In the genomic region with DNA sequence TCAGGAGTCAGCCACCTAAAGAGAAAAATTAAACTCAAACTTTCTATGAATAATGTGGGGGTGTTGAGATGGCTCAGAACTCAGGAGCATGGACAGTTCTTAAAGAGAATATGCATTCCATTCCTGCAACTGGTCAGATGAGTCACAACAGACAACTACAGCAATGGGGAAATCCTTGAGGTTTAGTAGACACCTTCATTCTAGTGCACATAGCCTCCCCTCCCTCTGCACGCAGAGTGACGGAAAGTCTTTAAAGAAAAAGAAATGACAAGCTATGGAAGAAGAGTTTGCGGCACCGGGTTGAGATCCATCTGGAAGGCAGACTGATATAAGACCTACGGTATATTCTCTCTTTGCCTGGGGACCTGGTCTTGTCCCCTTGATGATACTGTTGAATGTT, we compare ENCODE assay signal across 30 mouse cellular contexts. TPM values are rescaled to one million over a fixed set of nuclear protein-coding genes. Genes with fewer than 3 reads are reported as not detected.
DNase-seq lines count a peak whose midpoint lies in the region; ATAC-seq and TF ChIP-seq lines count a peak whose summit lies in the region.
"Had no signal": no experiment of that assay in that cellular context is flagged by ENCODE, and none has a peak within 500 bp of the region (broad histone marks: within the 10 kb centered on the region; RNA-seq: fewer than 3 reads in every experiment).

No protein-coding gene starts in this region.

- H3K36me3 ChIP-seq in heart, embryonic 10.5 days = no peaks in the 10 kb centered on the region
- no peaks in the 10 kb centered on the region for H3K36me3 ChIP-seq in CH12.LX (replicated peaks in 1 of 2; ENCODE audit: control insufficient read depth in 1 of 2, insufficient read depth in 1 of 2, low read length in 1 of 2)
- H3K36me3 ChIP-seq: G1E had no signal

- no peak for TF ChIP-seq RAD21 in CH12.LX (IDR thresholded peaks at IDR 0.05; ENCODE audit: low read depth, low read length)

- H3K27ac ChIP-seq in heart, embryonic 10.5 days = no peak overlapping the region
- no peak overlapping the region for H3K27ac ChIP-seq in CH12.LX (ENCODE audit: insufficient read depth, low read depth)

- no peaks in the 10 kb centered on the region for H3K27me3 ChIP-seq in heart, embryonic 10.5 days (ENCODE audit: insufficient read depth, poor library complexity, severe bottlenecking)
- peaks cover 5% of the 10 kb centered on the region for H3K27me3 ChIP-seq in CH12.LX (replicated peaks)

- intact Hi-C loops in heart, postnatal 10 days (cut with DNase I) = no loop called here

- peak; percentile 74 for TF ChIP-seq EP300 in CH12.LX (IDR thresholded peaks at IDR 0.05; ENCODE audit: low read length)

- no peaks in the 10 kb centered on the region for H3K4me1 ChIP-seq in heart, embryonic 10.5 days
- H3K4me1 ChIP-seq in CH12.LX (ENCODE audit: control insufficient read depth in 1 of 2, insufficient read depth in 2 of 2) = peaks cover 4 to 26% of the 10 kb centered on the region in 2 experiments; a peak in 3 of 4 replicates

- in situ Hi-C loops in CH12.LX (cut with MboI; ENCODE audit: low pct_ligation_motif_present, low pct_unique_long_range_greater_than_20kb, low sequenced_read_pairs) = no loop called here

- no peak for TF ChIP-seq CTCF in CH12.LX (conservative IDR thresholded peaks at IDR 0.05 in 1 of 2, IDR thresholded peaks at IDR 0.05 in 1 of 2; ENCODE audit: low read depth in 2 of 2, low read length in 2 of 2)

- H3K9me3 ChIP-seq in heart, embryonic 10.5 days = no peaks in the 10 kb centered on the region
- H3K9me3 ChIP-seq in CH12.LX (replicated peaks; ENCODE audit: low read length) = peaks cover 4% of the 10 kb centered on the region
- H3K9me3 ChIP-seq: G1E had no signal

- no peak overlapping the region for H3K4me3 ChIP-seq in heart, embryonic 10.5 days
- no peak overlapping the region for H3K4me3 ChIP-seq in CH12.LX (replicated peaks in 1 of 3; ENCODE audit: low read depth in 2 of 3, low read length in 2 of 3, poor library complexity in 1 of 3)

- no peak for TF ChIP-seq POLR2A in CH12.LX (IDR thresholded peaks at IDR 0.05; ENCODE audit: low read depth, low read length)

- peak; percentile 33 for DNase-seq in heart, embryonic 10.5 days (ENCODE audit: low spot score)
- no peak for DNase-seq in heart, postnatal 10 days
- DNase-seq in 3T3-L1 (ENCODE audit: low read depth, low spot score) (peak; percentile 39), CH12.LX (ENCODE audit: extremely low read depth) (peak; percentile 48), NIH3T3 (ENCODE audit: low read depth) (peak; percentile 4)
- no peak for DNase-seq in left cerebral cortex, adult 18-20 months (ENCODE audit: low spot score in 2 of 2)
- DNase-seq in spleen, adult 18-20 months = no peak
- DNase-seq: adrenal gland, adult 2 months; adrenal gland, adult 8-10 months; adrenal gland, postnatal 10 days; adrenal gland, postnatal 14 days; adrenal gland, postnatal 25 days; adrenal gland, postnatal 36 days; B cell, adult 2 months; cerebellum, adult 11 months; cerebellum, adult 11-12 months; cerebellum, adult 18-20 months; cerebellum, adult 2 months; cerebellum, adult 8-10 months had no signal

- ATAC-seq in megakaryocyte, adult 5-6 weeks (ENCODE audit: poor library complexity, severe bottlenecking) = no peak
- ATAC-seq: activated CD4-positive, CD25-positive, alpha-beta regulatory T cell, adult 4 months; CD4-positive, CD25-positive, alpha-beta regulatory T cell, adult 4 months; Patski had no signal

- no peaks in the 10 kb centered on the region for H3K79me2 ChIP-seq in CH12.LX (replicated peaks; ENCODE audit: control insufficient read depth, extremely low read depth, insufficient read depth, poor library complexity, severe bottlenecking)

- WGBS in heart, embryonic 10.5 days = 94% methylated on average over 5 of the region's 5 CpGs

- dilution Hi-C loops in CH12.LX (cut with MboI; ENCODE audit: extremely low pct_ligation_motif_present, extremely low pct_unique_long_range_greater_than_20kb, low sequenced_read_pairs) = no loop called here

- peak overlapping the region; percentile 35; the same call in 1 of the 2 replicates for H3K4me2 ChIP-seq in CH12.LX (ENCODE audit: insufficient read depth, low read depth, poor library complexity, severe bottlenecking)

- H3K9ac ChIP-seq in CH12.LX (ENCODE audit: insufficient read depth, low read depth) = no peak overlapping the region

TF ChIP-seq in CH12.LX, 34 proteins besides CTCF, POLR2A, EP300 and RAD21:
- TF ChIP-seq MYC (IDR thresholded peaks at IDR 0.05; ENCODE audit: low read depth, low read length) (no peak), ZC3H11A (IDR thresholded peaks at IDR 0.05; ENCODE audit: low read depth, low read length) (no peak), ELF1 (IDR thresholded peaks at IDR 0.05; ENCODE audit: low read depth, low read length) (no peak), TCF12 (IDR thresholded peaks at IDR 0.05; ENCODE audit: low read depth, low read length) (peak; percentile 24; the same call in 1 of the 2 replicates), BHLHE40 (IDR thresholded peaks at IDR 0.05; ENCODE audit: low read depth, low read length) (peak; percentile 38; the same call in 1 of the 2 replicates), MAZ (IDR thresholded peaks at IDR 0.05; ENCODE audit: low read depth, low read length) (peak; percentile 70; the same call in 1 of the 2 replicates), JUN (IDR thresholded peaks at IDR 0.05; ENCODE audit: insufficient read depth, low read depth, low read length) (peak; percentile 29; the same call in 1 of the 2 replicates), USF2 (conservative IDR thresholded peaks at IDR 0.05; ENCODE audit: low read depth, low read length) (no peak), IRF4 (IDR thresholded peaks at IDR 0.05; ENCODE audit: low read depth, low read length) (peak; percentile 59), ETS1 (conservative IDR thresholded peaks at IDR 0.05; ENCODE audit: low read depth, low read length) (peak; percentile 55), CHD2 (IDR thresholded peaks at IDR 0.05; ENCODE audit: low read length) (peak; percentile 83), NRF1 (IDR thresholded peaks at IDR 0.05; ENCODE audit: low read depth, low read length) (0 out of 2 replicates have a peak, but pooled peaks have one; percentile 14), HCFC1 (IDR thresholded peaks at IDR 0.05; ENCODE audit: low read depth, low read length) (no peak), RCOR1 (conservative IDR thresholded peaks at IDR 0.05; ENCODE audit: low read depth, low read length) (0 out of 2 replicates have a peak, but pooled peaks have one; percentile 49), MEF2A (IDR thresholded peaks at IDR 0.05; ENCODE audit: borderline replicate concordance, low read depth, low read length) (peak; percentile 41; the same call in 1 of the 2 replicates), GABPA (IDR thresholded peaks at IDR 0.05; ENCODE audit: insufficient replicate concordance, low read depth, low read length) (no peak), SMC3 (IDR thresholded peaks at IDR 0.05; ENCODE audit: low read depth, low read length) (peak; percentile 5; the same call in 1 of the 2 replicates), JUND (conservative IDR thresholded peaks at IDR 0.05; ENCODE audit: low read depth, low read length) (0 out of 2 replicates have a peak, but pooled peaks have one; percentile 45)

RNA-seq across cellular contexts. Expression of gene Gm12169, which starts 14.1 kb away (rescaled TPM):
- not detected in 2 replicates for polyA plus RNA-seq in heart, embryonic 10.5 days (2016; fragmentation: Nextera tagmentation; extraction: Ambion mirVana)
- not detected for total RNA-seq in heart, postnatal 10 days (2021)
- not detected in 2 replicates for total RNA-seq in CH12.LX (2012; rRNA removed)
- not detected in 2 replicates for total RNA-seq in CH12.LX (2014; rRNA removed)
- polyA plus RNA-seq in CH12.LX (2012; ENCODE audit: insufficient read length, low read depth) = not detected in 2 replicates
- not detected for total RNA-seq in left cerebral cortex, adult 18-20 months (2021)
- not detected in 2 replicates for total RNA-seq in megakaryocyte, adult 5-6 weeks (2015)
- total RNA-seq in megakaryocyte, adult 5-6 weeks (2017) = not detected in 2 replicates
- total RNA-seq: adrenal gland, adult 18-20 months; adrenal gland, adult 2 months; adrenal gland, adult 8-10 months; adrenal gland, postnatal 10 days; adrenal gland, postnatal 14 days; adrenal gland, postnatal 25 days; adrenal gland, postnatal 36 days; adrenal gland, postnatal 4 days; ES-E14; G1E; MEL had no signal
- polyA plus RNA-seq: adrenal gland, adult 2 months; brain, embryonic 14.5 days; C2C12; cerebellum, adult 2 months; G1E; Patski had no signal

RNA-seq across cellular contexts. Expression of gene Havcr2, which starts 55.2 kb away (rescaled TPM):
- polyA plus RNA-seq in heart, embryonic 10.5 days (2016; fragmentation: Nextera tagmentation; extraction: Ambion mirVana) = 0.06 TPM in 1 of 2 replicates, not detected in the other
- under 1 TPM; 0.22 TPM for total RNA-seq in heart, postnatal 10 days (2021)
- total RNA-seq in CH12.LX (2012; rRNA removed) (0.08 TPM in 1 of 2 replicates, not detected in the other), CH12.LX (2014; rRNA removed) (0.20 and 0.27 TPM in 2 replicates)
- polyA plus RNA-seq in CH12.LX (2012; ENCODE audit: insufficient read length, low read depth) = 0.44 and 0.60 TPM in 2 replicates
- total RNA-seq in left cerebral cortex, adult 18-20 months (2021) = 1 to 10 TPM; 2.6 to 3.0 TPM
- 2.8 and 2.9 TPM in 2 replicates for total RNA-seq in megakaryocyte, adult 5-6 weeks (2015)
- 3.3 and 3.9 TPM in 2 replicates for total RNA-seq in megakaryocyte, adult 5-6 weeks (2017)
- total RNA-seq: ES-E14 had no signal
- polyA plus RNA-seq: Patski had no signal

Comparison
In these comparisons a context has a peak if more than half of its experiments do, and no peak if none do; other contexts are left out.
1. DNase-seq: peak in heart, embryonic 10.5 days (single experiment), 3T3-L1 (single experiment), CH12.LX (single experiment) and NIH3T3 (single experiment); none in heart, postnatal 10 days (0 of 2), left cerebral cortex, adult 18-20 months (0 of 2) and spleen, adult 18-20 months (0 of 2).